Mouse (Mus musculus): ENCODE results near the gene Prpf39. TPM values are rescaled to one million over a fixed set of nuclear protein-coding genes. Genes with fewer than 3 reads are reported as not detected.
A peak's percentile ranks its signal among the peaks of the same experiment; 100 is the strongest.

Prpf39 gene
- polyA plus RNA-seq (2015; fragmentation: Nextera tagmentation; extraction: Ambion mirVana): 27.9 and 32.1 TPM in 2 replicates

- Histone ChIP-seq H3K4me2 (replicated peaks; ENCODE audit: low read depth, low read length) (peak within 1 kb of the TSS; percentile 57), H3K36me3 (ENCODE audit: insufficient read depth, low read length) (no peaks in the 10 kb centered on the region), H3K4me3 (ENCODE audit: low read depth, low read length) (peak within 1 kb of the TSS; percentile 92), H3K9ac (replicated peaks; ENCODE audit: low read depth) (peak within 1 kb of the TSS; percentile 90), H3K9me3 (ENCODE audit: low read length) (no peaks in the 10 kb centered on the region), H3K27ac (ENCODE audit: low read length) (peak within 1 kb of the TSS; percentile 91), H3K4me1 (ENCODE audit: insufficient read depth, low read depth, low read length) (peaks cover 14% of the 10 kb centered on the region), H3K27me3 (replicated peaks; ENCODE audit: insufficient read depth, low read length) (no peaks in the 10 kb centered on the region)
- under 1% methylated on average over 52 of the region's 65 CpGs for WGBS
- TF ChIP-seq EP300 (IDR thresholded peaks at IDR 0.05) (no peak), CTCF (IDR thresholded peaks at IDR 0.05) (peak; percentile 28; the same call in 1 of the 2 replicates)
- peak; percentile 97 for DNase-seq (ENCODE audit: low spot score)
- ATAC-seq: peak; percentile 96
These were observed at the start of gene Prpf39 for GRCm38 (mm10) chr12:65036190-65036870. Prpf39 (plus strand) TSS chr12:65036333.

- no peak for DNase-seq (ENCODE audit: low spot score)
- no peak overlapping the region for H3K4me2 ChIP-seq (replicated peaks; ENCODE audit: low read depth, low read length)
- no peak overlapping the region for H3K4me3 ChIP-seq (ENCODE audit: low read depth, low read length)
- H3K4me1 ChIP-seq (ENCODE audit: insufficient read depth, low read depth, low read length): no peaks in the 10 kb centered on the region
- H3K36me3 ChIP-seq (ENCODE audit: insufficient read depth, low read length): peaks cover 18% of the 10 kb centered on the region; the same call in 1 of the 2 replicates
- ATAC-seq: no peak
- 93% methylated on average over 3 of the region's 3 CpGs for WGBS
- no peaks in the 10 kb centered on the region for H3K9me3 ChIP-seq (ENCODE audit: low read length)
- no peak for TF ChIP-seq EP300 (IDR thresholded peaks at IDR 0.05)
- no peak for TF ChIP-seq CTCF (IDR thresholded peaks at IDR 0.05)
- no peak overlapping the region for H3K27ac ChIP-seq (ENCODE audit: low read length)
- H3K9ac ChIP-seq (replicated peaks; ENCODE audit: low read depth): no peak overlapping the region
- no peaks in the 10 kb centered on the region for H3K27me3 ChIP-seq (replicated peaks; ENCODE audit: insufficient read depth, low read length)
These were observed 28.4 kb upstream of the Prpf39 start for GRCm38 (mm10) chr12:65007725-65008124.

GRCm38 (mm10) chr12:65022842-65023241, 13.3 kb upstream of the Prpf39 start:
- DNase-seq (ENCODE audit: low spot score) (no peak), ATAC-seq (no peak)
- Histone ChIP-seq H3K27me3 (replicated peaks; ENCODE audit: insufficient read depth, low read length) (no peaks in the 10 kb centered on the region), H3K4me1 (ENCODE audit: insufficient read depth, low read depth, low read length) (no peaks in the 10 kb centered on the region), H3K9me3 (ENCODE audit: low read length) (no peaks in the 10 kb centered on the region), H3K27ac (ENCODE audit: low read length) (no peak overlapping the region), H3K4me2 (replicated peaks; ENCODE audit: low read depth, low read length) (no peak overlapping the region), H3K4me3 (ENCODE audit: low read depth, low read length) (no peak overlapping the region), H3K9ac (replicated peaks; ENCODE audit: low read depth) (no peak overlapping the region), H3K36me3 (ENCODE audit: insufficient read depth, low read length) (peaks cover 4% of the 10 kb centered on the region; the same call in 1 of the 2 replicates)
- 97% methylated on average over 6 of the region's 6 CpGs for WGBS
- no peak for TF ChIP-seq EP300 (IDR thresholded peaks at IDR 0.05)
- no peak for TF ChIP-seq CTCF (IDR thresholded peaks at IDR 0.05)

GRCm38 (mm10) chr12:65035839-65036189, 319 bp upstream of the Prpf39 start:
- ATAC-seq (no peak), DNase-seq (ENCODE audit: low spot score) (no peak)
- Histone ChIP-seq H3K4me3 (ENCODE audit: low read depth, low read length) (peak overlapping the region; percentile 92), H3K9me3 (ENCODE audit: low read length) (no peaks in the 10 kb centered on the region), H3K27ac (ENCODE audit: low read length) (peak overlapping the region; percentile 91), H3K9ac (replicated peaks; ENCODE audit: low read depth) (peak overlapping the region; percentile 90), H3K36me3 (ENCODE audit: insufficient read depth, low read length) (no peaks in the 10 kb centered on the region), H3K27me3 (replicated peaks; ENCODE audit: insufficient read depth, low read length) (no peaks in the 10 kb centered on the region), H3K4me2 (replicated peaks; ENCODE audit: low read depth, low read length) (peak overlapping the region; percentile 57), H3K4me1 (ENCODE audit: insufficient read depth, low read depth, low read length) (peaks cover 14% of the 10 kb centered on the region)
- WGBS: 44% methylated on average over 8 of the region's 8 CpGs
- no peak for TF ChIP-seq CTCF (IDR thresholded peaks at IDR 0.05)
- no peak for TF ChIP-seq EP300 (IDR thresholded peaks at IDR 0.05)

GRCm38 (mm10) chr12:65036892-65037545, 886 bp downstream of the Prpf39 start:
- H3K9ac ChIP-seq (replicated peaks; ENCODE audit: low read depth): peak overlapping the region; percentile 90
- peak overlapping the region; percentile 57 for H3K4me2 ChIP-seq (replicated peaks; ENCODE audit: low read depth, low read length)
- no peak for TF ChIP-seq EP300 (IDR thresholded peaks at IDR 0.05)
- no peak for TF ChIP-seq CTCF (IDR thresholded peaks at IDR 0.05)
- no peaks in the 10 kb centered on the region for H3K27me3 ChIP-seq (replicated peaks; ENCODE audit: insufficient read depth, low read length)
- H3K4me1 ChIP-seq (ENCODE audit: insufficient read depth, low read depth, low read length): peaks cover 14% of the 10 kb centered on the region
- no peaks in the 10 kb centered on the region for H3K36me3 ChIP-seq (ENCODE audit: insufficient read depth, low read length)
- DNase-seq (ENCODE audit: low spot score) (peak; percentile 44), ATAC-seq (no peak)
- H3K9me3 ChIP-seq (ENCODE audit: low read length): no peaks in the 10 kb centered on the region
- WGBS: 11% methylated on average over 18 of the region's 18 CpGs
- H3K27ac ChIP-seq (ENCODE audit: low read length): no peak overlapping the region
- H3K4me3 ChIP-seq (ENCODE audit: low read depth, low read length): peak overlapping the region; percentile 92

- Histone ChIP-seq H3K9ac (replicated peaks; ENCODE audit: low read depth) (no peak overlapping the region), H3K27ac (ENCODE audit: low read length) (no peak overlapping the region), H3K4me3 (ENCODE audit: low read depth, low read length) (peak overlapping the region; percentile 92; the same call in 1 of the 2 replicates), H3K27me3 (replicated peaks; ENCODE audit: insufficient read depth, low read length) (no peaks in the 10 kb centered on the region), H3K4me1 (ENCODE audit: insufficient read depth, low read depth, low read length) (peaks cover 14% of the 10 kb centered on the region), H3K36me3 (ENCODE audit: insufficient read depth, low read length) (no peaks in the 10 kb centered on the region), H3K4me2 (replicated peaks; ENCODE audit: low read depth, low read length) (peak overlapping the region; percentile 57), H3K9me3 (ENCODE audit: low read length) (no peaks in the 10 kb centered on the region)
- no peak for ATAC-seq
- DNase-seq (ENCODE audit: low spot score): peak; percentile 63
- WGBS: 16% methylated on average over 4 of the region's 4 CpGs
- no peak for TF ChIP-seq CTCF (IDR thresholded peaks at IDR 0.05)
- no peak for TF ChIP-seq EP300 (IDR thresholded peaks at IDR 0.05)
These were observed 1.4 kb downstream of the Prpf39 start for GRCm38 (mm10) chr12:65037546-65037937.
